Mouse (Mus musculus) lung, adult 2 months (tissue): ENCODE measurements at regions not wholly inside any gene's neighbourhood (a gene's known extent, or its start where the extent isn't known, plus 50 kb on each side); places are given as distances from the start of the nearest gene placed in this dataset.

ENCODE experiments used
- CTCF ChIP-seq: fragments of 200-500 bp; IDR thresholded peaks from 2 replicates; pipeline ENCODE4 v1.5.1; 2011; ENCODE audit warnings: mild to moderate bottlenecking, low read length, control low read depth; ENCODE audit not compliant: insufficient read depth
- POLR2A ChIP-seq: fragments of 200-500 bp; IDR thresholded peaks from 2 replicates; pipeline ENCODE4 v1.6.1; 2011; ENCODE audit warnings: low read depth, mild to moderate bottlenecking, control low read depth, low read length, borderline replicate concordance; ENCODE audit errors: extremely low read depth

GRCm38 (mm10) chr16:73182776-73183175 is 874.7 kb downstream of the Robo1 start:
- TF ChIP-seq CTCF (no peak), POLR2A (no peak)
